Mouse (Mus musculus) gonadal fat pad, adult 2 months (tissue): ENCODE results near the gene Skap2. TPM values are rescaled to one million over a fixed set of nuclear protein-coding genes. Genes with fewer than 3 reads are reported as not detected.

ENCODE experiments used
- DNase-seq: peaks from one replicate; pipeline ENCODE4 v3.0.0-alpha.2; 2012; ENCODE audit warnings: low read depth
- polyA plus RNA-seq: library from polyadenylated mRNA; depleted of rRNA; stranded (reverse); fragments of >200 nt; gene quantifications from 2 replicates; pipeline ENCODE4 v1.2.3, GENCODE M21; 2012; rRNA removed

The Skap2 gene
- 14.6 and 19.0 TPM in 2 replicates for polyA plus RNA-seq

GRCm38 (mm10) chr6:52012409-52013244, at the start of gene Skap2:
Gene Skap2 (minus strand): TSS chr6:52012549.
- DNase-seq = peak; percentile 46

GRCm38 (mm10) chr6:52058899-52059448, 46.6 kb upstream of the Skap2 start:
- DNase-seq = no peak

- no peak for DNase-seq
Measured at GRCm38 (mm10) chr6:52058120-52058519, 45.8 kb upstream of the Skap2 start.

- no peak for DNase-seq
Measured at GRCm38 (mm10) chr6:52053567-52054561, 41.5 kb upstream of the Skap2 start.

- no peak for DNase-seq
Measured at GRCm38 (mm10) chr6:52050062-52050461, 37.7 kb upstream of the Skap2 start.

GRCm38 (mm10) chr6:52045517-52045916, 33.2 kb upstream of the Skap2 start:
- DNase-seq = no peak

GRCm38 (mm10) chr6:52036077-52036476, 23.7 kb upstream of the Skap2 start:
- no peak for DNase-seq

GRCm38 (mm10) chr6:52031181-52031580, 18.8 kb upstream of the Skap2 start:
- no peak for DNase-seq

- DNase-seq = no peak
Measured at GRCm38 (mm10) chr6:52028131-52028530, 15.8 kb upstream of the Skap2 start.

- no peak for DNase-seq
Measured at GRCm38 (mm10) chr6:52027181-52027580, 14.8 kb upstream of the Skap2 start.

GRCm38 (mm10) chr6:52026281-52026680, 13.9 kb upstream of the Skap2 start:
- no peak for DNase-seq

- DNase-seq = no peak
Measured at GRCm38 (mm10) chr6:52024730-52025129, 12.4 kb upstream of the Skap2 start.

GRCm38 (mm10) chr6:52022363-52022762, 10.0 kb upstream of the Skap2 start:
- DNase-seq = no peak

GRCm38 (mm10) chr6:52020276-52020675, 7.9 kb upstream of the Skap2 start:
- DNase-seq = no peak

- no peak for DNase-seq
Measured at GRCm38 (mm10) chr6:52013245-52013945, 1.0 kb upstream of the Skap2 start.

- DNase-seq = no peak
Measured at GRCm38 (mm10) chr6:52011559-52012408, 565 bp downstream of the Skap2 start.

GRCm38 (mm10) chr6:52009385-52009784, 3.0 kb downstream of the Skap2 start:
- no peak for DNase-seq

- no peak for DNase-seq
Measured at GRCm38 (mm10) chr6:52008757-52009156, 3.6 kb downstream of the Skap2 start.

GRCm38 (mm10) chr6:52006649-52007218, 5.6 kb downstream of the Skap2 start:
- no peak for DNase-seq

- DNase-seq = no peak
Measured at GRCm38 (mm10) chr6:52005963-52006648, 6.2 kb downstream of the Skap2 start.
